In genomic region chr8:75219877-75220738, GRCm38 (mm10) we compare ENCODE assay signal across 8 mouse cellular contexts. TPM values are rescaled to one million over a fixed set of nuclear protein-coding genes. Genes with fewer than 3 reads are reported as not detected.
DNase-seq lines count a peak whose midpoint lies in the region; ATAC-seq and TF ChIP-seq lines count a peak whose summit lies in the region.

No protein-coding gene starts in this region.

- H3K9me3 ChIP-seq in hindbrain, embryonic 13.5 days, result no peaks in the 10 kb centered on the region
- H3K9me3 ChIP-seq in hindbrain, embryonic 10.5 days, result no peaks in the 10 kb centered on the region

- H3K36me3 ChIP-seq in hindbrain, embryonic 13.5 days, result no peaks in the 10 kb centered on the region
- H3K36me3 ChIP-seq in hindbrain, embryonic 10.5 days, result no peaks in the 10 kb centered on the region
- no peaks in the 10 kb centered on the region for H3K36me3 ChIP-seq in thymus, adult 2 months (ENCODE audit: control insufficient read depth, insufficient read depth, low read length)

- H3K27ac ChIP-seq in hindbrain, embryonic 13.5 days, result no peak overlapping the region
- no peak overlapping the region for H3K27ac ChIP-seq in hindbrain, embryonic 10.5 days
- H3K27ac ChIP-seq in thymus, adult 2 months (ENCODE audit: control insufficient read depth, insufficient read depth, low read length), result no peak overlapping the region

- H3K9ac ChIP-seq in hindbrain, embryonic 13.5 days, result no peak overlapping the region

- intact Hi-C loops in gastrocnemius, postnatal 14 days (cut with DNase I; ENCODE audit: low total_unique reads), result loop anchor here (5.0 kb wide), 2 partner anchors 83 to 148 kb away; no protein-coding TSS in a partner anchor

- peaks cover 28% of the 10 kb centered on the region for H3K27me3 ChIP-seq in hindbrain, embryonic 13.5 days
- H3K27me3 ChIP-seq in hindbrain, embryonic 10.5 days (ENCODE audit: insufficient read depth, poor library complexity, severe bottlenecking), result peaks cover 26% of the 10 kb centered on the region
- no peaks in the 10 kb centered on the region; the same call in 1 of the 2 replicates for H3K27me3 ChIP-seq in thymus, adult 2 months (ENCODE audit: control insufficient read depth, insufficient read depth, low read length)

- WGBS in hindbrain, embryonic 13.5 days, result 54% methylated on average over 5 of the region's 5 CpGs
- WGBS in hindbrain, embryonic 10.5 days, result 69% methylated on average over 5 of the region's 5 CpGs
- WGBS in thymus, adult 2 months, result 57% methylated on average over 5 of the region's 5 CpGs

- H3K4me2 ChIP-seq in hindbrain, embryonic 13.5 days, result no peak overlapping the region

- TF ChIP-seq CTCF in thymus, adult 2 months (IDR thresholded peaks at IDR 0.05; ENCODE audit: borderline replicate concordance, control insufficient read depth, extremely low read depth, insufficient read depth, low read length, poor library complexity), result no peak

- ATAC-seq in hindbrain, embryonic 13.5 days (ENCODE audit: low FRiP score), result peak; percentile 34
- ATAC-seq in megakaryocyte-erythroid progenitor cell, adult 5-6 weeks (replicated peaks; ENCODE audit: low FRiP score, low TSS enrichment, poor library complexity, severe bottlenecking), result 0 out of 2 replicates have a peak, but pooled peaks have one; percentile 42
- ATAC-seq in monocyte, adult 5-6 weeks (replicated peaks; ENCODE audit: insufficient number of reproducible peaks, low FRiP score, low TSS enrichment, poor library complexity, severe bottlenecking), result no peak

- no peak overlapping the region for H3K4me3 ChIP-seq in hindbrain, embryonic 13.5 days
- no peak overlapping the region for H3K4me3 ChIP-seq in hindbrain, embryonic 10.5 days
- H3K4me3 ChIP-seq in thymus, adult 2 months (ENCODE audit: control insufficient read depth, insufficient read depth, low read length), result no peak overlapping the region

- DNase-seq in hindbrain, embryonic 10.5 days (ENCODE audit: low spot score), result no peak
- DNase-seq in thymus, adult 2 months, result peak; percentile 15
- no peak for DNase-seq in thymus, postnatal 25 days
- peak; percentile 88 to 92 for DNase-seq in cerebellum, postnatal 10 days
- DNase-seq in gastrocnemius, postnatal 14 days, result no peak

- no peaks in the 10 kb centered on the region for H3K4me1 ChIP-seq in hindbrain, embryonic 13.5 days (replicated peaks)
- peaks cover 3% of the 10 kb centered on the region; the same call in 1 of the 2 replicates for H3K4me1 ChIP-seq in hindbrain, embryonic 10.5 days (replicated peaks)
- no peaks in the 10 kb centered on the region for H3K4me1 ChIP-seq in thymus, adult 2 months (replicated peaks; ENCODE audit: control insufficient read depth, insufficient read depth, low read length)

- TF ChIP-seq POLR2A in thymus, adult 2 months (IDR thresholded peaks at IDR 0.05; ENCODE audit: control insufficient read depth, extremely low read depth, insufficient read depth, low read length, poor library complexity), result no peak

RNA-seq across cellular contexts. Expression of gene Rasd2, which starts 6.4 kb away (rescaled TPM):
- polyA plus RNA-seq in hindbrain, embryonic 13.5 days (2015; fragmentation: Nextera tagmentation; extraction: Ambion mirVana), result 1.0 and 2.1 TPM in 2 replicates
- polyA plus RNA-seq in hindbrain, embryonic 10.5 days (2016; fragmentation: Nextera tagmentation; extraction: Ambion mirVana), result 0.11 and 0.41 TPM in 2 replicates
- polyA plus RNA-seq in thymus, adult 2 months (2012; rRNA removed), result 2.1 and 2.4 TPM in 2 replicates
- total RNA-seq in megakaryocyte-erythroid progenitor cell, adult 5-6 weeks (2014; fragmentation: Nextera tagmentation), result not detected in 2 replicates
- not detected in 2 replicates for total RNA-seq in megakaryocyte-erythroid progenitor cell, adult 5-6 weeks (2017)
- not detected in 3 replicates for total RNA-seq in monocyte, adult 5-6 weeks (2017)
- total RNA-seq in gastrocnemius, postnatal 14 days (2021), result 1 to 10 TPM; 1.3 to 1.6 TPM

Comparison
In these comparisons a context has a peak if more than half of its experiments do, and no peak if none do; other contexts are left out.
1. DNase-seq: peak in thymus, adult 2 months (single experiment) and cerebellum, postnatal 10 days (2 of 2); none in hindbrain, embryonic 10.5 days (single experiment), thymus, postnatal 25 days (single experiment) and gastrocnemius, postnatal 14 days (single experiment).